Comparison of ENCODE assay signal across 10 mouse cellular contexts in the genomic region with DNA sequence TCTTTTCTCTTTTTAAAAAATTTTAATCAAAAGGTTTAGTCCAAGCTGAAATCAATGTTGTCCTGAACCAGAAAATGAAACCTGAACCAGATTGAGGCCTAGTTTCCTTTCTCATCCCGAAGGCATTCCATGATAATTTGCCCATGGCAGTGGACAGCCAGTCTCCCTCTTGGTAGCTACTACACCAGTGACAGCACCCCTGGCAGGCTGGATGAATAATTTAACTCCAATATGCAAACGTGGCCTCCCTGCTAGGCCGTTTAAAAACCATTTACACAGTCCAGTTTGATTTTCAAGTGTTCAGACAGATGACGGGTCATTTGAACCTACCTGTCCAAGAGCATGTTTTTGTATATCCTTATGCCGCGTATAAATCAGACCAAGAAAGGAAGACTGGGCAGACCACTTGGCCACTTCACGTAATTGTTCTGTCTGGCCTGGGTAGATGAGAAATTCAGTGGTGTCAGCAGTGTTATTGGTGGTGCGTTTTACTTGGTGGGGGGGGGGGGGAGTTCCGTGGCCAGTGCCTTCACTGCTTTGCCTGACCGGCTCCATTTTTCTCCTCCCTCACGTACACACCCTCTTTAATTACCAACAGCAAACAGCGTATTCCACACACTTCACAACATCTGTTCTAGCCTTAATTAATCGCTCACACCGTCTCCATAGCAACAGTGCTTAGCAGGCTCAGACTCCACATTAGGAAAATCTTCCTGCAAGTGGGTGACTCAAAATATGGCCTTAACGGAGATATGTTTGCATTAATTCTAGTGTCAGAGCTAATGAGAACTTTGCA.
A peak's percentile ranks its signal among the peaks of the same experiment; 100 is the strongest.
DNase-seq lines count a peak whose midpoint lies in the region; ATAC-seq lines count a peak whose summit lies in the region.
"Had no signal": no experiment of that assay in that cellular context is flagged by ENCODE, and none has a peak within 500 bp of the region (broad histone marks: within the 10 kb centered on the region; RNA-seq: fewer than 3 reads in every experiment).

No protein-coding gene starts in this region.

- no peaks in the 10 kb centered on the region for H3K36me3 ChIP-seq in lung, embryonic 15.5 days
- H3K36me3 ChIP-seq in forebrain, embryonic 14.5 days (ENCODE audit: control insufficient read depth, insufficient read depth, low read length): no peaks in the 10 kb centered on the region

- H3K4me2 ChIP-seq in lung, embryonic 15.5 days: peak overlapping the region; percentile 14
- H3K4me2 ChIP-seq in forebrain, embryonic 14.5 days (ENCODE audit: low read length): peak overlapping the region; percentile 38

- DNase-seq in lung, postnatal 14 days: no peak
- peak; percentile 97 for DNase-seq in forebrain, embryonic 14.5 days (ENCODE audit: low spot score)
- DNase-seq in left cerebral cortex, postnatal 14 days (ENCODE audit: low spot score in 2 of 2): peak; percentile 52 to 77
- peak; percentile 64 for DNase-seq in retina, embryonic 14.5 days (ENCODE audit: low spot score)
- no peak for DNase-seq in heart, postnatal 36 days
- DNase-seq: cerebellum, adult 11-12 months; gastrocnemius, adult 2 months; liver, postnatal 0 days had no signal

- H3K9ac ChIP-seq in lung, embryonic 15.5 days: no peak overlapping the region
- H3K9ac ChIP-seq in forebrain, embryonic 14.5 days (ENCODE audit: low read length): peak overlapping the region; percentile 22; the same call in 1 of the 2 replicates
- H3K9ac ChIP-seq: liver, postnatal 0 days had no signal

- no peak overlapping the region for H3K4me3 ChIP-seq in lung, embryonic 15.5 days
- H3K4me3 ChIP-seq in forebrain, embryonic 14.5 days (ENCODE audit: low read depth, low read length): no peak overlapping the region
- H3K4me3 ChIP-seq: gastrocnemius, adult 2 months had no signal

- intact Hi-C loops in left cerebral cortex, postnatal 14 days (cut with DNase I): no loop called here
- intact Hi-C loops in heart, postnatal 36 days (cut with DNase I): no loop called here

- H3K27me3 ChIP-seq in lung, embryonic 15.5 days: no peaks in the 10 kb centered on the region
- H3K27me3 ChIP-seq in forebrain, embryonic 14.5 days (replicated peaks; ENCODE audit: control insufficient read depth, insufficient read depth, low read length): no peaks in the 10 kb centered on the region

- peaks cover 20% of the 10 kb centered on the region for H3K4me1 ChIP-seq in lung, embryonic 15.5 days
- peaks cover 30% of the 10 kb centered on the region for H3K4me1 ChIP-seq in forebrain, embryonic 14.5 days (ENCODE audit: control insufficient read depth, insufficient read depth, low read length)

- 30% methylated on average over 15 of the region's 15 CpGs for WGBS in lung, embryonic 15.5 days
- 12% methylated on average over 15 of the region's 15 CpGs for WGBS in forebrain, embryonic 14.5 days

- peak; percentile 42; the same call in 1 of the 2 replicates for ATAC-seq in lung, embryonic 15.5 days (ENCODE audit: borderline replicate concordance, extremely low read depth, low FRiP score, low TSS enrichment)
- ATAC-seq in forebrain, embryonic 14.5 days: peak; percentile 95
- no peak for ATAC-seq in cerebellum, adult (ENCODE audit: insufficient number of reproducible peaks, low FRiP score, low TSS enrichment)
- ATAC-seq: liver, postnatal 0 days had no signal

- no peaks in the 10 kb centered on the region for H3K9me3 ChIP-seq in lung, embryonic 15.5 days
- H3K9me3 ChIP-seq in forebrain, embryonic 14.5 days (replicated peaks; ENCODE audit: control insufficient read depth, low read length): no peaks in the 10 kb centered on the region

- 0 out of 2 replicates have a peak overlapping the region, but pooled peaks have one; percentile 4 for H3K27ac ChIP-seq in lung, embryonic 15.5 days
- H3K27ac ChIP-seq in forebrain, embryonic 14.5 days (ENCODE audit: low read depth, low read length): peak overlapping the region; percentile 89
- H3K27ac ChIP-seq: gastrocnemius, adult 2 months had no signal

Comparison
In these comparisons a context has a peak if more than half of its experiments do, and no peak if none do; other contexts are left out.
1. DNase-seq: peak in forebrain, embryonic 14.5 days (single experiment), left cerebral cortex, postnatal 14 days (2 of 2) and retina, embryonic 14.5 days (single experiment); none in lung, postnatal 14 days (single experiment) and heart, postnatal 36 days (0 of 2).